Mouse (Mus musculus) C2C12 (cell line): ENCODE data around the gene Gm37240.

Experiments used
- CTCF ChIP-seq: IDR thresholded peaks from one replicate; pipeline ENCODE4 v1.5.1; 2011; ENCODE audit not compliant: control insufficient read depth, insufficient read depth, insufficient read length
- MAX ChIP-seq: IDR thresholded peaks from one replicate; pipeline ENCODE4 v1.6.1; 2011; ENCODE audit warnings: mild to moderate bottlenecking, control low read depth
- MYOD1 ChIP-seq: IDR thresholded peaks from one replicate; pipeline ENCODE4 v1.6.1; 2011; ENCODE audit warnings: low read depth; ENCODE audit not compliant: control insufficient read depth, insufficient read length
- MYOG ChIP-seq: IDR thresholded peaks from one replicate; pipeline ENCODE4 v1.6.1; 2011; ENCODE audit not compliant: control insufficient read depth, insufficient read length; ENCODE audit errors: extremely low read depth
- USF1 ChIP-seq: IDR thresholded peaks from one replicate; pipeline ENCODE4 v1.6.1; 2011; ENCODE audit warnings: low read depth, mild to moderate bottlenecking, control low read depth, moderate library complexity

GRCm38 (mm10) chr3:85880687-85881086 is 6.6 kb downstream of the Gm37240 start:
- no peak for TF ChIP-seq MYOD1
- no peak for TF ChIP-seq MAX
- TF ChIP-seq CTCF: no peak
- TF ChIP-seq MYOG: no peak
- TF ChIP-seq USF1: no peak
